Mouse (Mus musculus): ENCODE measurements at regions not wholly inside any gene's neighbourhood (a gene's known extent, or its start where the extent isn't known, plus 50 kb on each side); places are given as distances from the start of the nearest gene placed in this dataset.

DNA sequence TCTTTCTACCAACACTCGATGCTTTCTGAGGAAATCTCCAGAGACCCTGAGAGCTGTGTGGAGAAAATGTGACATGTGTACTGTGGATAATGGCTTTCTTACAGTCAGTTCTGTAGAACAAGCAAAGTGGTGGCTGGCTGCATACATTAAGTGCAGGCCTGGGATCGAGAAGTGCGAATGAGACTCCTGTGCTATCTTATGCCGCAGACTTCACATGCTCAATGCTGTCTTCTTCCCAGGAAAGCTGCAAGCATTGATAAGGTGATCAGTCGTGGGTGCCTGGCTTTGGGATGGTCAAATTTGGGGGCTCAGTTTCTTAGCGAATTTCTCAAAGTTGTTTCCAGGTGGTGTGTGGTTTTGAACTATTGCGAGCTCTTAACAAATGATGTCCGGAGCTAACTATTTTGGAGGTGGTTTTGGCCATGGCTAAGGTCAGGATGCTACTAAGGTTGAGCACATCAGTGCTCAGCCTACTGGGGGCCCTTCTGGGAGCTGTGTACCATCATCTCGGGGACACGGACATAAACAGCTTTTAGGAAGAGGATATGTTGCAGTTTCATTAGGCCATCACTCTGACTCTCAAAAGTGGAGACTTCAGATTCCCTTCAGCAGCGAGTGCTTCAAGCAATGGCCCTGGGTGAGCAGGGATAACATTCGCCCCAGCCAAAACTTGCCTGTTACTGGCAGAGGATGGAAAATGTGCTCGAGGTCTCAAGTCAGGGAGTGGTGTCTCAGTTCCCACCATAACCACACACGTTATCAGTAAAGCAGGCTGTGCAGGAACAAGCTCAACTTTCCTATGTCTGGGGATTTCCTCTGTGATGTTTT is 646.7 kb downstream of the Zfp706 start:
- no peaks in the 10 kb centered on the region for H3K27me3 ChIP-seq (ENCODE audit: control insufficient read depth, insufficient read depth, insufficient read length)
- no peak overlapping the region for H3ac ChIP-seq (ENCODE audit: control insufficient read depth, insufficient read length)
- TF ChIP-seq TCF12 (IDR thresholded peaks at IDR 0.05; ENCODE audit: insufficient read depth, poor library complexity, severe bottlenecking), result no peak
- TF ChIP-seq CEBPB (IDR thresholded peaks at IDR 0.05; ENCODE audit: insufficient read depth, poor library complexity, severe bottlenecking), result no peak
- no peak for TF ChIP-seq MYOD1 (IDR thresholded peaks at IDR 0.05; ENCODE audit: control insufficient read depth in 1 of 3, insufficient read length in 2 of 3, low read depth in 2 of 3)
- TF ChIP-seq POLR2AphosphoS2 (IDR thresholded peaks at IDR 0.05; ENCODE audit: insufficient read length, low read depth), result no peak
- TF ChIP-seq MAX (IDR thresholded peaks at IDR 0.05; ENCODE audit: low read depth), result no peak
- TF ChIP-seq E2F4 (IDR thresholded peaks at IDR 0.05; ENCODE audit: insufficient read depth), result no peak
- H3K79me2 ChIP-seq (ENCODE audit: control insufficient read depth, insufficient read depth), result no peaks in the 10 kb centered on the region
- H3K36me3 ChIP-seq (ENCODE audit: control insufficient read depth, insufficient read depth), result no peaks in the 10 kb centered on the region
- H3K4me2 ChIP-seq (ENCODE audit: low read depth), result no peak overlapping the region
- H3K4me3 ChIP-seq, result no peak overlapping the region

DNA sequence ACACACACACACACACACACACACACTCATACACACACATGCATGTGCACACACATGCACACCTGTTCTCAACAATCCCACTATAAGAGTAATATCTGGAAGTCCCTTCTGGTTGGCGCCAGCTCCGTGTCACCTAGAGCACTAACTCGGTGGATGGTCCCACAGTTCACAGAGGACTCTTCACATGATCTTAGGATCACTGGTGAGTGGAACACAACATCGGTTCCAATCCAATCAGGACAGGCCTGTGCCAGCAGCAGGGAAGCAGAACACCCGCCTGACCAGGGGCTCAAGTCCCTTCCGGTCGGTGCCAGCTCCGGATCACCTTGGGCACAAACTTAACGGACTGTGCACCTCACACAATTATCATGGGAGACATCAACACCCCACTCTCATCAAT is 651.7 kb downstream of the Zfp706 start:
- H3ac ChIP-seq (ENCODE audit: control insufficient read depth, insufficient read length), result no peak overlapping the region
- no peaks in the 10 kb centered on the region for H3K79me2 ChIP-seq (ENCODE audit: control insufficient read depth, insufficient read depth)
- H3K4me3 ChIP-seq, result no peak overlapping the region
- no peaks in the 10 kb centered on the region for H3K36me3 ChIP-seq (ENCODE audit: control insufficient read depth, insufficient read depth)
- peaks cover 17% of the 10 kb centered on the region for H3K27me3 ChIP-seq (ENCODE audit: control insufficient read depth, insufficient read depth, insufficient read length)
- no peak for TF ChIP-seq POLR2A (IDR thresholded peaks at IDR 0.05; ENCODE audit: insufficient read length, low read depth)
- TF ChIP-seq TCF12 (IDR thresholded peaks at IDR 0.05; ENCODE audit: insufficient read depth, poor library complexity, severe bottlenecking), result no peak
- TF ChIP-seq SRF (IDR thresholded peaks at IDR 0.05; ENCODE audit: control insufficient read depth, insufficient read length, low read depth), result no peak
- TF ChIP-seq CEBPB (IDR thresholded peaks at IDR 0.05; ENCODE audit: insufficient read depth, poor library complexity, severe bottlenecking), result no peak
- no peak for TF ChIP-seq MYOG (IDR thresholded peaks at IDR 0.05; ENCODE audit: control insufficient read depth in 1 of 3, insufficient read depth in 1 of 3, insufficient read length in 2 of 3, low read depth in 2 of 3)
- TF ChIP-seq USF1 (IDR thresholded peaks at IDR 0.05; ENCODE audit: low read depth), result no peak
- TF ChIP-seq REST (IDR thresholded peaks at IDR 0.05; ENCODE audit: insufficient read depth, insufficient read length), result no peak
- no peak for TF ChIP-seq MAX (IDR thresholded peaks at IDR 0.05; ENCODE audit: low read depth)
- TF ChIP-seq MYOD1 (IDR thresholded peaks at IDR 0.05; ENCODE audit: control insufficient read depth in 1 of 3, insufficient read length in 2 of 3, low read depth in 2 of 3), result no peak
- no peak for TF ChIP-seq TCF3 (IDR thresholded peaks at IDR 0.05; ENCODE audit: insufficient read length, low read depth)
- no peak for TF ChIP-seq POLR2AphosphoS2 (IDR thresholded peaks at IDR 0.05; ENCODE audit: insufficient read length, low read depth)
- no peak for TF ChIP-seq E2F4 (IDR thresholded peaks at IDR 0.05; ENCODE audit: insufficient read depth)
- H3K4me2 ChIP-seq (ENCODE audit: low read depth), result no peak overlapping the region

DNA sequence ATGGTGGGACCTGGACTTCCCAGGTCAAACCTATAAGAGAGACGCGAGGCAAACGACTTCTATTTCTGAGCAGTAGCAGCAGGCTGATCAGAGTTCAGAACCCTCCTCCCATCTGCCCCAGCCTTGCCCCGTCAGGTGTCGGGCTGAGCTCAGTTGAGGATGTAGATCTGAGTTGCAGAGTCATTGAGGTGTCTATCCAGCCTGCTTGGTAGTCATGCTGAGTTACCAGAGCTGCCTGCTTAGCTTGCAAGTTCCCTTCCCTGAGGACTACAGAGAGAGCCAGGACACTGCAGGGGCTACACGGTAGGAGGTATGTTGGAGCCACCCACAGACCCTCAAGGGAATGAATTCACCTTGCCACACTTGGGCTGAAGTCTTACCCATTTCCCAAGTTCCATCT is 653.0 kb downstream of the Zfp706 start:
- H3K36me3 ChIP-seq (ENCODE audit: control insufficient read depth, insufficient read depth), result no peaks in the 10 kb centered on the region
- H3K79me2 ChIP-seq (ENCODE audit: control insufficient read depth, insufficient read depth), result no peaks in the 10 kb centered on the region
- peaks cover 24% of the 10 kb centered on the region for H3K27me3 ChIP-seq (ENCODE audit: control insufficient read depth, insufficient read depth, insufficient read length)
- no peak overlapping the region for H3K4me3 ChIP-seq
- TF ChIP-seq CEBPB (IDR thresholded peaks at IDR 0.05; ENCODE audit: insufficient read depth, poor library complexity, severe bottlenecking) (no peak), MAX (IDR thresholded peaks at IDR 0.05; ENCODE audit: low read depth) (no peak), POLR2A (IDR thresholded peaks at IDR 0.05; ENCODE audit: insufficient read length, low read depth) (no peak), REST (IDR thresholded peaks at IDR 0.05; ENCODE audit: insufficient read depth, insufficient read length) (no peak), E2F4 (IDR thresholded peaks at IDR 0.05; ENCODE audit: insufficient read depth) (no peak), MYOG (IDR thresholded peaks at IDR 0.05; ENCODE audit: control insufficient read depth in 1 of 3, insufficient read depth in 1 of 3, insufficient read length in 2 of 3, low read depth in 2 of 3) (no peak), TCF12 (IDR thresholded peaks at IDR 0.05; ENCODE audit: insufficient read depth, poor library complexity, severe bottlenecking) (no peak), SRF (IDR thresholded peaks at IDR 0.05; ENCODE audit: control insufficient read depth, insufficient read length, low read depth) (no peak), POLR2AphosphoS2 (IDR thresholded peaks at IDR 0.05; ENCODE audit: insufficient read length, low read depth) (no peak), USF1 (IDR thresholded peaks at IDR 0.05; ENCODE audit: low read depth) (no peak), MYOD1 (IDR thresholded peaks at IDR 0.05; ENCODE audit: control insufficient read depth in 1 of 3, insufficient read length in 2 of 3, low read depth in 2 of 3) (no peak)
- H3K4me2 ChIP-seq (ENCODE audit: low read depth), result no peak overlapping the region
- H3ac ChIP-seq (ENCODE audit: control insufficient read depth, insufficient read length), result no peak overlapping the region

DNA sequence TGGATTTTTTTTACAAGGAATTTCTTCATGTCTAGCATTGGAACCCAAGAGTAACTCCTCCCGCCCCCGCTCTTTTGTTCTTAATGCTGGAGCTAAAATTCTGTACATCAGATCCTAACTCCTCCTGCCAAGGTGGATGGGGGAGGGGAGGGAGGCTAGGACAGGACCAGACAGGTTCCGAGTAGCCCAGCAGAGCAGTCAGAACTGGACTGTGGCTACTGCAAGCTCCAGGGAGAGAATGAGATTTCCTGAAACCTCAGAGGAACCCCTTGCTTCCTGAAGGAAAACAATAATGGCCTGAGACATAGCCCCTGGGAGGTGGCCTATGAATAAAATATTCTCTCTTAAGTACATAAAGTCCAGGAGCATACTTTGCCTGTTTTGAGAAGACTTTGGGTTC is 653.8 kb downstream of the Zfp706 start:
- Histone ChIP-seq H3K79me2 (ENCODE audit: control insufficient read depth, insufficient read depth) (no peaks in the 10 kb centered on the region), H3K36me3 (ENCODE audit: control insufficient read depth, insufficient read depth) (no peaks in the 10 kb centered on the region), H3K4me3 (no peak overlapping the region), H3K4me2 (ENCODE audit: low read depth) (no peak overlapping the region), H3K27me3 (ENCODE audit: control insufficient read depth, insufficient read depth, insufficient read length) (peaks cover 24% of the 10 kb centered on the region), H3ac (ENCODE audit: control insufficient read depth, insufficient read length) (no peak overlapping the region)
- TF ChIP-seq SRF (IDR thresholded peaks at IDR 0.05; ENCODE audit: control insufficient read depth, insufficient read length, low read depth) (no peak), E2F4 (IDR thresholded peaks at IDR 0.05; ENCODE audit: insufficient read depth) (no peak), POLR2AphosphoS2 (IDR thresholded peaks at IDR 0.05; ENCODE audit: insufficient read length, low read depth) (no peak), TCF12 (IDR thresholded peaks at IDR 0.05; ENCODE audit: insufficient read depth, poor library complexity, severe bottlenecking) (no peak), MYOG (IDR thresholded peaks at IDR 0.05; ENCODE audit: control insufficient read depth in 1 of 3, insufficient read depth in 1 of 3, insufficient read length in 2 of 3, low read depth in 2 of 3) (no peak), CEBPB (IDR thresholded peaks at IDR 0.05; ENCODE audit: insufficient read depth, poor library complexity, severe bottlenecking) (no peak), USF1 (IDR thresholded peaks at IDR 0.05; ENCODE audit: low read depth) (no peak), MAX (IDR thresholded peaks at IDR 0.05; ENCODE audit: low read depth) (no peak), MYOD1 (IDR thresholded peaks at IDR 0.05; ENCODE audit: control insufficient read depth in 1 of 3, insufficient read length in 2 of 3, low read depth in 2 of 3) (no peak), TCF3 (IDR thresholded peaks at IDR 0.05; ENCODE audit: insufficient read length, low read depth) (no peak), POLR2A (IDR thresholded peaks at IDR 0.05; ENCODE audit: insufficient read length, low read depth) (no peak), REST (IDR thresholded peaks at IDR 0.05; ENCODE audit: insufficient read depth, insufficient read length) (no peak)

Data from myocyte (in vitro differentiated cells).